Mouse (Mus musculus): ENCODE measurements at regions not wholly inside any gene's neighbourhood (a gene's known extent, or its start where the extent isn't known, plus 50 kb on each side); places are given as distances from the start of the nearest gene placed in this dataset.

GRCm38 (mm10) chr1:18979141-18979540 is 123.7 kb upstream of the Tfap2d start:
- no peak for TF ChIP-seq POLR2A (IDR thresholded peaks at IDR 0.05; ENCODE audit: borderline replicate concordance, extremely low read depth, insufficient read depth, insufficient read length, poor library complexity, severe bottlenecking)
- TF ChIP-seq CTCF (IDR thresholded peaks at IDR 0.05; ENCODE audit: borderline replicate concordance, extremely low read depth, insufficient read depth, insufficient read length): no peak
